Mouse (Mus musculus) layer of hippocampus, adult 11-12 months (tissue): ENCODE measurements around the gene Kcnh1.
A peak's percentile ranks its signal among the peaks of the same experiment; 100 is the strongest.

Experiments
- DNase-seq: peaks from one replicate; pipeline ENCODE4 v3.0.0; 2022; ENCODE audit warnings: low spot score

Kcnh1 gene

GRCm38 (mm10) chr1:192415813-192416212 is 225.2 kb downstream of the Kcnh1 start:
- peak; percentile 14 for DNase-seq

- no peak for DNase-seq
Measured at GRCm38 (mm10) chr1:192416241-192416821, 225.8 kb downstream of the Kcnh1 start.

- no peak for DNase-seq
Measured at GRCm38 (mm10) chr1:192419176-192419575, 228.6 kb downstream of the Kcnh1 start.

GRCm38 (mm10) chr1:192421377-192422166 is 231.0 kb downstream of the Kcnh1 start:
- DNase-seq: no peak

GRCm38 (mm10) chr1:192431423-192431822 is 240.8 kb downstream of the Kcnh1 start:
- no peak for DNase-seq

GRCm38 (mm10) chr1:192435503-192435902 is 244.9 kb downstream of the Kcnh1 start:
- DNase-seq: no peak

- no peak for DNase-seq
Measured at GRCm38 (mm10) chr1:192439151-192439837, 248.7 kb downstream of the Kcnh1 start.

GRCm38 (mm10) chr1:192442772-192443445 is 252.3 kb downstream of the Kcnh1 start:
- DNase-seq: no peak

- no peak for DNase-seq
Measured at GRCm38 (mm10) chr1:192443998-192444657, 253.6 kb downstream of the Kcnh1 start.

- DNase-seq: peak; percentile 72
Measured at GRCm38 (mm10) chr1:192444658-192445447, 254.3 kb downstream of the Kcnh1 start.

- no peak for DNase-seq
Measured at GRCm38 (mm10) chr1:192446158-192446557, 255.6 kb downstream of the Kcnh1 start.

- no peak for DNase-seq
Measured at GRCm38 (mm10) chr1:192447666-192448065, 257.1 kb downstream of the Kcnh1 start.

GRCm38 (mm10) chr1:192448512-192448911 is 257.9 kb downstream of the Kcnh1 start:
- DNase-seq: no peak

GRCm38 (mm10) chr1:192449572-192450351 is 259.2 kb downstream of the Kcnh1 start:
- DNase-seq: no peak

GRCm38 (mm10) chr1:192450425-192450824 is 259.9 kb downstream of the Kcnh1 start:
- no peak for DNase-seq

- peak; percentile 35 for DNase-seq
Measured at GRCm38 (mm10) chr1:192451722-192452121, 261.1 kb downstream of the Kcnh1 start.

GRCm38 (mm10) chr1:192454501-192454900 is 263.9 kb downstream of the Kcnh1 start:
- DNase-seq: no peak

- DNase-seq: no peak
Measured at GRCm38 (mm10) chr1:192454981-192455380, 264.4 kb downstream of the Kcnh1 start.

GRCm38 (mm10) chr1:192457037-192457436 is 266.5 kb downstream of the Kcnh1 start:
- DNase-seq: no peak

- no peak for DNase-seq
Measured at GRCm38 (mm10) chr1:192457526-192458206, 267.1 kb downstream of the Kcnh1 start.
